Mouse (Mus musculus): ENCODE data around the gene Il27ra. TPM values are rescaled to one million over a fixed set of nuclear protein-coding genes. Genes with fewer than 3 reads are reported as not detected.
A peak's percentile ranks its signal among the peaks of the same experiment; 100 is the strongest.

The Il27ra gene
- total and polyA plus RNA-seq, 2 experiments from 2014 or later, result 0.45 to 0.86 TPM

DNA sequence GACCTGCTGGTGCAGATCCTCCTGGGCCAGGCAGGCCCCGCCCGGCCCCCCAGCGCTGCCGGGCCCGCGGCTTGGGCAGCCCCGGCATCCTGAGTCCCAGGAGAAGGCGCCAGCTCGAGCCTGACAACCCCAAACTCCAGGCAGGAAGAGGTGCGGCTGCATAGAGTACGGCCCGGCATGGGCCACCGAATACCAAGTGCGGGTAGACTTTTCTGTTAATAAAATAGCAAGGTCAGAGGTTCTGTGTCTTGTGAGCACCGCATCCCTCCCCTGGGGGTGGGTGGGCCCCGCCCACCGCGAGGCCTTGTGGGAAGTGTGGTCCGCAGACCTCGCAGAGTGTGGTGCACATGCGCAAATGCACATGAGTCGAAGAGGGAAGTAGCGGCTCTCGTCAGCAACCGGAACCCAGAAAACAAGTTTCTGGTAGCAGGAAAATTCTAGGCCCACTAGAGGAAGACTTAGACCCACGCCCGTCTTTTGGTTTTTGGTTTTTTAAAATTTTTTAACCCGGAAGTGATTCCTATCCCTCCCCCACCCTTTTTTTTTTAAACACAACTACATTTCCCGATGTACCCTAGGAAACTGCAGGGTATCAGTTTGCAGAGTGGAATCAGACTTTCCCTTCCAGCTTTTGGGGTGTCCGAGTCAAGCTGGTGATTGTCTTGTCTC lies 37.7 kb downstream of the Il27ra start:
- Histone ChIP-seq H3K9ac (peak overlapping the region; percentile 60), H3K4me1 (ENCODE audit: insufficient read depth) (peaks cover 8% of the 10 kb centered on the region; the same call in 1 of the 2 replicates), H3K9me3 (ENCODE audit: low read length) (no peaks in the 10 kb centered on the region), H3K4me2 (ENCODE audit: low read depth) (peak overlapping the region; percentile 96), H3K36me3 (ENCODE audit: insufficient read depth) (peaks cover 14% of the 10 kb centered on the region; the same call in 1 of the 2 replicates), H3K27ac (ENCODE audit: low read depth, low read length) (peak overlapping the region; percentile 57), H3K27me3 (ENCODE audit: insufficient read depth, low read length) (no peaks in the 10 kb centered on the region), H3K4me3 (ENCODE audit: low read depth, low read length) (peak overlapping the region; percentile 61)
- 2% methylated on average over 30 of the region's 30 CpGs for WGBS
- TF ChIP-seq CTCF (IDR thresholded peaks at IDR 0.05; ENCODE audit: low read depth), result 0 out of 2 replicates have a peak, but pooled peaks have one; percentile 12
- ATAC-seq (peak; percentile 93), DNase-seq (peak; percentile 95)

DNA sequence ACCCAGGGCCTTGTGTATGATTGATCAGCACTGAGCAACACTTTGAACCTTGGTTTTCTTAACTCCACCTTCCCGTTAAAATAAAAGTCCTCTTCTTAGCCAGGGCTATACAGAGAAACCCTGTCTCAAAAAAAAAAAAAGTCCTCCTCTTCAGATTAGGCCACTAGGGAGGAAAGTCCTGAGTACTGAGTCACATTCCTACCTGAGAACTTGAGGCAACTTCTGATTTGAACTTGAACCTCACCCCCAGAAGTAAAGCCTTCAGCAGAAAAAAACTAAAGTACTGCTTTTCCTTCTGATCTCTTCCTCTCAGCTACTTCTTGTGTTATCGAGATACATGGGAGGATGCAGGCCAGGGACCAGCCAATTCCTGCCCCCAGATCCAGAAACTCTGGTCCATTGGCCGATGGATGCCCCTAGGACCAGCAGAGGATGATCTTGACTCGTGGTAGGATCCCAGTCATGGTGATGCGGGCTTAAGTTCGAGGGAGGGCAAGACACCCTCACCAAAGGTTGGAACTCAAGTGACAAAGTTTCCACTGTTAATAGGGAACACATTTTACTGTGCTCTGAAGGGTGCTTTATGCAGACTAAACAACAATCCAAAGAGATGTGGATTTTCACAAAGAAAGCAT lies 38.7 kb downstream of the Il27ra start:
- 70% methylated on average over 6 of the region's 6 CpGs for WGBS
- Histone ChIP-seq H3K9ac (peak overlapping the region; percentile 60), H3K4me1 (ENCODE audit: insufficient read depth) (peaks cover 15% of the 10 kb centered on the region), H3K9me3 (ENCODE audit: low read length) (no peaks in the 10 kb centered on the region), H3K27ac (ENCODE audit: low read depth, low read length) (no peak overlapping the region), H3K4me2 (ENCODE audit: low read depth) (peak overlapping the region; percentile 96), H3K36me3 (ENCODE audit: insufficient read depth) (peaks cover 17% of the 10 kb centered on the region; the same call in 1 of the 2 replicates), H3K4me3 (ENCODE audit: low read depth, low read length) (peak overlapping the region; percentile 61), H3K27me3 (ENCODE audit: insufficient read depth, low read length) (no peaks in the 10 kb centered on the region)
- TF ChIP-seq CTCF (IDR thresholded peaks at IDR 0.05; ENCODE audit: low read depth), result no peak
- ATAC-seq (no peak), DNase-seq (no peak)

DNA sequence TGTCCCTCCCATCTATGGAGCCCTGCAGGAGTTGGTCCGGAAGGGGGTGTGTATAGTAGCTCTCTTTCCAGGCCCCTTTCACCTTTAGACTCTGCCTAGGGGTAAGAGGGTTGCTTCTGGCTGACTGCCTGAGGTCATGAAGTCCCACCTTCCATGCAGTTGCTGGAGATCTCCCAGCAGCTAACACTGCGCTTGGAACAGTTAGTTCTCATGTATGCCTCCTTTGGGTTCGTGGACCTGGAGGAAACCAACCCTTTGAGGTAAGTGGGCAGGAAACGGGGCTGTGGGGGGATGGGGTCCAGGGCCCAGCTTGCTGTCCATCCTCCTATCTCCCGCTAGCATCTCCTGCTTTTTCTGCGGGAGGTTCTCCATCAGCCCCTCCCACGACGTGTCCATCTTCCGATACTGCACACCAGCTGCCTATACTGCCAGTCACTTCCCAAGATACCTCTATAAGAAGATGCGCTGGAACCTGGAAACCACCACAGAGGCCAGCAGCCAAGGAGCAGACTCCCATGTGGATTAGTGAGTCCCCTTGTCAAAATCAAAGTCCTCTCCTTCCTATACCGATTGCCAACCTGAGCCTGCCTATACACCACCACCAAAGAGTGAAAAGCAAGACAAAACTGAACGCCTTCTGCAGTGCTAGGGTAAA lies 39.3 kb downstream of the Il27ra start:
- no peak for TF ChIP-seq CTCF (IDR thresholded peaks at IDR 0.05; ENCODE audit: low read depth)
- Histone ChIP-seq H3K4me3 (ENCODE audit: low read depth, low read length) (no peak overlapping the region), H3K36me3 (ENCODE audit: insufficient read depth) (peaks cover 17% of the 10 kb centered on the region; the same call in 1 of the 2 replicates), H3K4me1 (ENCODE audit: insufficient read depth) (peaks cover 17% of the 10 kb centered on the region), H3K27ac (ENCODE audit: low read depth, low read length) (no peak overlapping the region), H3K9me3 (ENCODE audit: low read length) (no peaks in the 10 kb centered on the region), H3K4me2 (ENCODE audit: low read depth) (no peak overlapping the region), H3K27me3 (ENCODE audit: insufficient read depth, low read length) (no peaks in the 10 kb centered on the region), H3K9ac (no peak overlapping the region)
- no peak for ATAC-seq
- DNase-seq, result no peak
- 52% methylated on average over 12 of the region's 12 CpGs for WGBS

DNA sequence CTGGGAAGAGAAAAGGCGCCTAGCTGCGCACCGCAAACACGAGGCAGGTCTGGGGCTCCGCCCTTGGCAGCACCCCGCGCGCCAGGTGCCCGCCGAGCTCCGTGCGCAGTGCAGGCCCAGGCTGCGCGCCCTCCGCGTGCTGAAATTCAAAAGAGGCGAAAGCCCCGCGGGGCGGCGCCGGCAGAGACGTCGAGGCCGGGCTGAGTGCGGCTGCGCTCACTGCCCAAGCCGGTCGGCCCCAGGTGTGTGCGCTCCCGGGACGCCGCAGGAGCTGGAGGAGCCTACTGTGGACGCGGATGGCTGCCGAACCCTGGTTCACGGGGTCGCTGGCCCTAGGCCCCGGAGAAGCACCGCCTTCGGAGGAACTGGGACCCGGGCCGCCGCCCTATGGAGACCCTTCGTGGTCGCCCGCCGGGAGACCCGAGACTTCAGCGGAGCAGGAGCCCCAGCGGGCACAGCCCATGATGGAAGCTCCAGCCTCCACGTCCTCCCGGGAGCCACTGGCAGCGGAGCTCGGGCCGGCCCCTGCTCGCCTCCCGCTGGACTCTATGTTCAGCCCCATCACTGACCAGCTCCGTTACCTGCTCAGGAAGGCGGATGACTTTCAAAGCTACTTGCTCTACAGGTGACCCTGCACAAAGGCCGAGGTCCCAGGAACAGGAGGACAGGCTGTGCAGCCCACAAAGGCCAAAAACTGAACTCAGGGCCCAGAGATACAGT lies 40.9 kb downstream of the Il27ra start, which contains the start of gene 1700067K01Rik:
Gene 1700067K01Rik, plus strand, starts transcription at position 222 of the 720 bp plus-strand sequence.
- peaks cover 17% of the 10 kb centered on the region for H3K4me1 ChIP-seq (ENCODE audit: insufficient read depth)
- no peak within 1 kb of the TSS for H3K27ac ChIP-seq (ENCODE audit: low read depth, low read length)
- no peak for ATAC-seq
- H3K4me3 ChIP-seq (ENCODE audit: low read depth, low read length), result no peak within 1 kb of the TSS
- peaks cover 17% of the 10 kb centered on the region; the same call in 1 of the 2 replicates for H3K36me3 ChIP-seq (ENCODE audit: insufficient read depth)
- no peaks in the 10 kb centered on the region for H3K9me3 ChIP-seq (ENCODE audit: low read length)
- DNase-seq, result no peak
- H3K9ac ChIP-seq, result no peak within 1 kb of the TSS
- no peak within 1 kb of the TSS for H3K4me2 ChIP-seq (ENCODE audit: low read depth)
- no peak for TF ChIP-seq CTCF (IDR thresholded peaks at IDR 0.05; ENCODE audit: low read depth)
- 30% methylated on average over 61 of the region's 61 CpGs for WGBS
- H3K27me3 ChIP-seq (ENCODE audit: insufficient read depth, low read length), result no peaks in the 10 kb centered on the region

DNA sequence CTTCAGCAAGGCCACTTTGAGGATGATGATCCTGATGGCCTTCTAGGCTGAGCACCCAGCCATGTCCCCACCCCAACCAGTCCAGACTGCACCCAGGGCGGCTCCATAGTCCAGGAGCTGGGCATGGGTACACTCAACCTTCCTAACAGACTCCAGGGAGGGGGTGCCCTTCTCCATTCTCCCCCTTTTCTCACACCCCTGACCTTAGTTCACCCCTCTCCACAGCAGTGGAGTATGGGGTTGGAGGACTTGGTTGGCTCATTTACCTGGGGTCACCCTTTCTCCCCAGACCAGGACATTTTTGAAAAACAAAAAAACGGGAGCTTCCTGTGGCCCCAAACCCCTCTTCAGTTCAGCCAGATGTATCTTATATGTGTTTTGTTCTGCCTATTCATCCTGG lies 42.6 kb downstream of the Il27ra start:
- H3K4me2 ChIP-seq (ENCODE audit: low read depth), result no peak overlapping the region
- ATAC-seq, result no peak
- no peak overlapping the region for H3K9ac ChIP-seq

DNA sequence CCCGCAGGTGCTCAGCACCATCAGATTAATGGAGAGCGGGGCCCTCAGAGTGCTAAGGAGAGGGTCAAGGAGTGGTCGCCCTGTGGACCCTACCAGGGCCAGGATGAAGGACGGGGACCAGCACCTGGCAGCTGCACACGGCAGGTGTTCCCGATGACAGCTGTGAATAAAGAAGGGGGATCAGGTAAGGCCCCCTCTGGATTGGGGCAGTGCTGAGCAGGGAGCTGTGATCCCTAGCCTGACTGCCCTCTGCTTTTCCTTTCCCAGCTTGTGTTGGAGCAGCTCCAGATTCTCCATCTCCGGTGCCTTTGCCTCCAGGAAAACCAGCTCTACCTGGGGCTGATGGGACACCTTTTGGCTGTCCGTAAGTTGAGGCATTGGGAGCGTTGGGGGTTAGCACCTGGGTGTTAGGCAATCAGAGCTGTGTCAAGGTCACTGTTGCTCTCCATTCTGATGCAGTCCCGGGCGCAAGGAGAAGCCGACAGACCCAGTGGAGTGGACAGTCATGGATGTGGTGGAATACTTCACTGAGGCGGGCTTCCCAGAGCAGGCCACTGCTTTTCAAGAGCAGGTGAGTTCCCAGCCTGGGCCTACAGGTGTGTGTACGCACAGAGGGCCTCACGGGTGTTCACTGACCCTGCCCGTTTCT lies 43.2 kb downstream of the Il27ra start:
- DNase-seq (no peak), ATAC-seq (no peak)
- TF ChIP-seq CTCF (IDR thresholded peaks at IDR 0.05; ENCODE audit: low read depth), result no peak
- peak overlapping the region; percentile 83; the same call in 1 of the 2 replicates for H3K9ac ChIP-seq
- H3K27me3 ChIP-seq (ENCODE audit: insufficient read depth, low read length), result no peaks in the 10 kb centered on the region
- H3K4me3 ChIP-seq (ENCODE audit: low read depth, low read length), result peak overlapping the region; percentile 76
- peaks cover 24% of the 10 kb centered on the region for H3K36me3 ChIP-seq (ENCODE audit: insufficient read depth)
- H3K27ac ChIP-seq (ENCODE audit: low read depth, low read length), result no peak overlapping the region
- peak overlapping the region; percentile 91 for H3K4me2 ChIP-seq (ENCODE audit: low read depth)
- 67% methylated on average over 16 of the region's 16 CpGs for WGBS
- no peaks in the 10 kb centered on the region for H3K9me3 ChIP-seq (ENCODE audit: low read length)
- peaks cover 14% of the 10 kb centered on the region for H3K4me1 ChIP-seq (ENCODE audit: insufficient read depth)

More for the DNA sequence above, 42.6 kb downstream of the Il27ra start:
- Histone ChIP-seq H3K36me3 (ENCODE audit: insufficient read depth) (peaks cover 18% of the 10 kb centered on the region), H3K9me3 (ENCODE audit: low read length) (no peaks in the 10 kb centered on the region), H3K4me1 (ENCODE audit: insufficient read depth) (peaks cover 17% of the 10 kb centered on the region), H3K4me3 (ENCODE audit: low read depth, low read length) (no peak overlapping the region), H3K27me3 (ENCODE audit: insufficient read depth, low read length) (no peaks in the 10 kb centered on the region), H3K27ac (ENCODE audit: low read depth, low read length) (no peak overlapping the region)
- DNase-seq, result no peak
- WGBS, result 92% methylated on average over 2 of the region's 2 CpGs
- no peak for TF ChIP-seq CTCF (IDR thresholded peaks at IDR 0.05; ENCODE audit: low read depth)

Measured in forebrain, postnatal 0 days (tissue).